Mouse (Mus musculus) stomach, postnatal 0 days (tissue): ENCODE measurements around the gene Cacna1g. TPM values are rescaled to one million over a fixed set of nuclear protein-coding genes. Genes with fewer than 3 reads are reported as not detected.
"Not testable (repeated sequence)": the region's sequence is repeated elsewhere in the genome, so short reads cannot be mapped to it uniquely, and the experiment has no call there.

Experiments
- ATAC-seq: fragments of 200-750 bp; cut with Nextera tagmentation; 2 replicates; pipeline ENCODE4 v1.8.0; 2017; ENCODE audit not compliant: low FRiP score, low TSS enrichment
- DNase-seq: peaks from one replicate; pipeline ENCODE4 v3.0.0-alpha.2; 2016; ENCODE audit warnings: low spot score
- H3K27ac ChIP-seq: fragments of 300-500 bp; sonication (generic); replicated peaks from 2 replicates; pipeline ENCODE4 v1.5.1; 2014; ENCODE audit warnings: mild to moderate bottlenecking, control low read depth
- H3K27me3 ChIP-seq: fragments of 300-500 bp; sonication (generic); 2 replicates; pipeline ENCODE4 v1.6.1; 2014; ENCODE audit warnings: low read length; ENCODE audit not compliant: control insufficient read depth, insufficient read depth
- H3K36me3 ChIP-seq: fragments of 300-500 bp; sonication (generic); 2 replicates; pipeline ENCODE4 v1.6.1; 2014; ENCODE audit warnings: low read length, mixed read lengths; ENCODE audit not compliant: control insufficient read depth, insufficient read depth
- H3K4me1 ChIP-seq: fragments of 300-500 bp; sonication (generic); replicated peaks from 2 replicates; pipeline ENCODE4 v1.6.1; 2014; ENCODE audit warnings: antibody characterized with exemption; ENCODE audit not compliant: control insufficient read depth, insufficient read depth
- H3K4me2 ChIP-seq: fragments of 300-500 bp; sonication (generic); replicated peaks from 2 replicates; pipeline ENCODE4 v1.6.1; 2014; ENCODE audit warnings: low read depth, mild to moderate bottlenecking, control low read depth, moderate library complexity
- H3K4me3 ChIP-seq: fragments of 300-500 bp; sonication (generic); 2 replicates; pipeline ENCODE4 v1.5.1; 2014; ENCODE audit warnings: low read depth, low read length, control low read depth
- H3K9ac ChIP-seq: fragments of 300-500 bp; sonication (generic); 2 replicates; pipeline ENCODE4 v1.6.1; 2014; ENCODE audit warnings: mild to moderate bottlenecking, low read length, control low read depth, mixed read lengths
- H3K9me3 ChIP-seq: fragments of 300-500 bp; sonication (generic); 2 replicates; pipeline ENCODE4 v1.6.1; 2016; ENCODE audit warnings: low read length; ENCODE audit not compliant: control insufficient read depth
- CTCF ChIP-seq: IDR thresholded peaks from 2 replicates; pipeline ENCODE4 v1.5.1; 2016; ENCODE audit warnings: antibody characterized with exemption, low read depth, mild to moderate bottlenecking, moderate library complexity
- EP300 ChIP-seq: optimal IDR thresholded peaks from 2 replicates; pipeline ENCODE3; 2016; ENCODE audit warnings: antibody characterized with exemption
- WGBS: fragments of 180-500 bp; shearing (Covaris S2); extraction: QIAGEN DNeasy Blood & Tissue Kit; methylation state at CpG from one replicate; pipeline ENCODE4 v1.1.7; 2014; 5-methylcytosine and 5-hydroxymethylcytosine counted together
- polyA plus RNA-seq: library from polyadenylated mRNA; unstranded; fragments of >200 nt; fragmentation: Nextera tagmentation; extraction: Ambion mirVana; gene quantifications from 2 replicates; pipeline ENCODE4 v1.2.1, GENCODE M21; 2015

The Cacna1g gene
- polyA plus RNA-seq, 1 experiment from 2014 or later: 1.8 TPM

- Histone ChIP-seq H3K4me1 (peaks cover 3% of the 10 kb centered on the region; the same call in 1 of the 2 replicates), H3K36me3 (no peaks in the 10 kb centered on the region), H3K27ac (no peak overlapping the region), H3K4me2 (no peak overlapping the region), H3K9me3 (no peaks in the 10 kb centered on the region), H3K4me3 (no peak overlapping the region), H3K9ac (no peak overlapping the region), H3K27me3 (no peaks in the 10 kb centered on the region)
- no peak for DNase-seq
- TF ChIP-seq EP300 (no peak), CTCF (no peak)
- WGBS: 78% methylated on average over 7 of the region's 7 CpGs
- no peak for ATAC-seq
Observed at GRCm38 (mm10) chr11:94394107-94394506, 79.9 kb downstream of the Cacna1g start.

- WGBS: 86% methylated on average over 4 of the region's 4 CpGs
- H3K4me3 ChIP-seq, H3K4me1 ChIP-seq, H3K9me3 ChIP-seq, H3K4me2 ChIP-seq, DNase-seq, H3K36me3 ChIP-seq, H3K27ac ChIP-seq, ATAC-seq, H3K9ac ChIP-seq, H3K27me3 ChIP-seq: not testable (repeated sequence)
Observed at GRCm38 (mm10) chr11:94393490-94393889, 80.5 kb downstream of the Cacna1g start.

- no peak for TF ChIP-seq CTCF
- TF ChIP-seq EP300: no peak
- peak; percentile 79 for ATAC-seq
- Histone ChIP-seq H3K27ac (peak within 1 kb of the TSS; percentile 81), H3K36me3 (no peaks in the 10 kb centered on the region), H3K4me1 (peaks cover 3% of the 10 kb centered on the region; the same call in 1 of the 2 replicates), H3K27me3 (no peaks in the 10 kb centered on the region), H3K9me3 (no peaks in the 10 kb centered on the region), H3K4me3 (peak within 1 kb of the TSS; percentile 37), H3K9ac (peak within 1 kb of the TSS; percentile 64), H3K4me2 (peak within 1 kb of the TSS; percentile 64)
- DNase-seq: peak; percentile 88
- whole genome bisulfite sequencing: 9% methylated on average over 20 of the region's 20 CpGs
Observed at GRCm38 (mm10) chr11:94392672-94393109, 81.3 kb downstream of the Cacna1g start, which contains the start of gene Abcc3. Abcc3 (minus strand) TSS chr11:94392997.

- 67% methylated on average over 10 of the region's 10 CpGs for WGBS
- no peaks in the 10 kb centered on the region for H3K9me3 ChIP-seq
- H3K4me2 ChIP-seq: peak overlapping the region; percentile 64; the same call in 1 of the 2 replicates
- no peak for TF ChIP-seq CTCF
- no peaks in the 10 kb centered on the region for H3K27me3 ChIP-seq
- no peak overlapping the region for H3K4me3 ChIP-seq
- H3K36me3 ChIP-seq: no peaks in the 10 kb centered on the region
- H3K27ac ChIP-seq: peak overlapping the region; percentile 61
- no peak overlapping the region for H3K9ac ChIP-seq
- ATAC-seq: no peak; the same call in 1 of the 2 replicates
- DNase-seq: peak; percentile 50
- peaks cover 3% of the 10 kb centered on the region for H3K4me1 ChIP-seq
Observed at GRCm38 (mm10) chr11:94391661-94392060, 82.3 kb downstream of the Cacna1g start.

- H3K27me3 ChIP-seq: no peaks in the 10 kb centered on the region
- 77% methylated on average over 6 of the region's 6 CpGs for WGBS
- H3K36me3 ChIP-seq: no peaks in the 10 kb centered on the region
- H3K27ac ChIP-seq: peak overlapping the region; percentile 85
- peak; percentile 56 for ATAC-seq
- H3K4me3 ChIP-seq: no peak overlapping the region
- H3K4me1 ChIP-seq: peaks cover 8% of the 10 kb centered on the region
- no peak for TF ChIP-seq CTCF
- no peaks in the 10 kb centered on the region for H3K9me3 ChIP-seq
- DNase-seq: peak; percentile 37
- H3K4me2 ChIP-seq: no peak overlapping the region
- H3K9ac ChIP-seq: no peak overlapping the region
Observed at GRCm38 (mm10) chr11:94390825-94391224, 83.2 kb downstream of the Cacna1g start.

- DNase-seq (peak; percentile 52), ATAC-seq (peak; percentile 43)
- no peak overlapping the region for H3K4me2 ChIP-seq
- H3K4me1 ChIP-seq: peaks cover 8% of the 10 kb centered on the region
- TF ChIP-seq CTCF (no peak), EP300 (no peak)
- H3K9ac ChIP-seq: no peak overlapping the region
- WGBS: 35% methylated on average over 6 of the region's 6 CpGs
- no peaks in the 10 kb centered on the region for H3K9me3 ChIP-seq
- peak overlapping the region; percentile 85 for H3K27ac ChIP-seq
- no peak overlapping the region for H3K4me3 ChIP-seq
- H3K27me3 ChIP-seq: no peaks in the 10 kb centered on the region
- no peaks in the 10 kb centered on the region for H3K36me3 ChIP-seq
Observed at GRCm38 (mm10) chr11:94389724-94390396, 84.1 kb downstream of the Cacna1g start.
